Mouse (Mus musculus): Measurements from ENCODE around the gene 4933407L21Rik. TPM values are rescaled to one million over a fixed set of nuclear protein-coding genes. Genes with fewer than 3 reads are reported as not detected.

The 4933407L21Rik gene
- polyA plus RNA-seq, 1 experiment from 2014 or later: not detected

GRCm38 (mm10) chr1:85919621-85920020 lies 8.7 kb upstream of the 4933407L21Rik start:
- no peak overlapping the region for H3K9ac ChIP-seq (replicated peaks)
- no peak overlapping the region for H3K4me2 ChIP-seq
- no peaks in the 10 kb centered on the region for H3K27me3 ChIP-seq
- H3K27ac ChIP-seq: no peak overlapping the region
- no peaks in the 10 kb centered on the region for H3K36me3 ChIP-seq
- peaks cover 6% of the 10 kb centered on the region; the same call in 1 of the 2 replicates for H3K4me1 ChIP-seq (replicated peaks)
- ATAC-seq (ENCODE audit: insufficient number of reproducible peaks, insufficient read depth, low FRiP score, low TSS enrichment, low read depth): no peak
- WGBS: 80% methylated on average over 7 of the region's 7 CpGs
- H3K4me3 ChIP-seq (replicated peaks): no peak overlapping the region
- no peaks in the 10 kb centered on the region for H3K9me3 ChIP-seq

- Histone ChIP-seq H3K9ac (replicated peaks) (no peak overlapping the region), H3K4me3 (replicated peaks) (no peak overlapping the region), H3K36me3 (no peaks in the 10 kb centered on the region), H3K27me3 (no peaks in the 10 kb centered on the region), H3K4me2 (no peak overlapping the region), H3K9me3 (no peaks in the 10 kb centered on the region), H3K4me1 (replicated peaks) (peaks cover 6% of the 10 kb centered on the region; the same call in 1 of the 2 replicates), H3K27ac (no peak overlapping the region)
- WGBS: 83% methylated on average over 7 of the region's 7 CpGs
- no peak for ATAC-seq (ENCODE audit: insufficient number of reproducible peaks, insufficient read depth, low FRiP score, low TSS enrichment, low read depth)
Measured at GRCm38 (mm10) chr1:85921725-85922124, 6.6 kb upstream of the 4933407L21Rik start.

- Histone ChIP-seq H3K4me3 (replicated peaks) (no peak overlapping the region), H3K9me3 (no peaks in the 10 kb centered on the region), H3K4me1 (replicated peaks) (0 out of 2 replicates have a peak, but pooled peaks cover under 1% of the 10 kb centered on the region), H3K27ac (no peak overlapping the region), H3K4me2 (no peak overlapping the region), H3K36me3 (no peaks in the 10 kb centered on the region), H3K9ac (replicated peaks) (no peak overlapping the region), H3K27me3 (no peaks in the 10 kb centered on the region)
- 80% methylated on average over 7 of the region's 7 CpGs for WGBS
- ATAC-seq (ENCODE audit: insufficient number of reproducible peaks, insufficient read depth, low FRiP score, low TSS enrichment, low read depth): no peak
Measured at GRCm38 (mm10) chr1:85922127-85922864, 6.0 kb upstream of the 4933407L21Rik start.

- WGBS: 76% methylated on average over 5 of the region's 5 CpGs
Measured at GRCm38 (mm10) chr1:85922865-85923211, 5.4 kb upstream of the 4933407L21Rik start.

GRCm38 (mm10) chr1:85925183-85925582 lies 3.1 kb upstream of the 4933407L21Rik start:
- peaks cover 11% of the 10 kb centered on the region; the same call in 1 of the 2 replicates for H3K4me1 ChIP-seq (replicated peaks)
- H3K27ac ChIP-seq: no peak overlapping the region
- H3K36me3 ChIP-seq: no peaks in the 10 kb centered on the region
- no peak for ATAC-seq (ENCODE audit: insufficient number of reproducible peaks, insufficient read depth, low FRiP score, low TSS enrichment, low read depth)
- H3K4me3 ChIP-seq (replicated peaks): no peak overlapping the region
- H3K9ac ChIP-seq (replicated peaks): no peak overlapping the region
- WGBS: 84% methylated on average over 5 of the region's 5 CpGs
- H3K4me2 ChIP-seq: no peak overlapping the region
- H3K9me3 ChIP-seq: no peaks in the 10 kb centered on the region
- H3K27me3 ChIP-seq: no peaks in the 10 kb centered on the region

More at GRCm38 (mm10) chr1:85922865-85923211, 5.4 kb upstream of the 4933407L21Rik start:
- Histone ChIP-seq H3K4me3 (replicated peaks) (no peak overlapping the region), H3K27ac (no peak overlapping the region), H3K9ac (replicated peaks) (no peak overlapping the region), H3K36me3 (no peaks in the 10 kb centered on the region), H3K4me2 (no peak overlapping the region), H3K9me3 (no peaks in the 10 kb centered on the region), H3K27me3 (no peaks in the 10 kb centered on the region), H3K4me1 (replicated peaks) (0 out of 2 replicates have a peak, but pooled peaks cover 3% of the 10 kb centered on the region)
- ATAC-seq (ENCODE audit: insufficient number of reproducible peaks, insufficient read depth, low FRiP score, low TSS enrichment, low read depth): no peak

GRCm38 (mm10) chr1:85928688-85929065 lies 394 bp downstream of the 4933407L21Rik start:
- WGBS: 77% methylated on average over 4 of the region's 4 CpGs
- no peak for ATAC-seq (ENCODE audit: insufficient number of reproducible peaks, insufficient read depth, low FRiP score, low TSS enrichment, low read depth)
- no peaks in the 10 kb centered on the region for H3K36me3 ChIP-seq
- no peak overlapping the region for H3K9ac ChIP-seq (replicated peaks)
- H3K4me2 ChIP-seq: no peak overlapping the region
- no peaks in the 10 kb centered on the region for H3K9me3 ChIP-seq
- no peaks in the 10 kb centered on the region for H3K27me3 ChIP-seq
- no peak overlapping the region for H3K27ac ChIP-seq
- peaks cover 17% of the 10 kb centered on the region for H3K4me1 ChIP-seq (replicated peaks)
- H3K4me3 ChIP-seq (replicated peaks): no peak overlapping the region

- Histone ChIP-seq H3K4me2 (no peak overlapping the region), H3K36me3 (no peaks in the 10 kb centered on the region), H3K9ac (replicated peaks) (no peak overlapping the region), H3K27ac (no peak overlapping the region), H3K4me3 (replicated peaks) (no peak overlapping the region), H3K27me3 (no peaks in the 10 kb centered on the region), H3K4me1 (replicated peaks) (peaks cover 24% of the 10 kb centered on the region), H3K9me3 (no peaks in the 10 kb centered on the region)
- ATAC-seq (ENCODE audit: insufficient number of reproducible peaks, insufficient read depth, low FRiP score, low TSS enrichment, low read depth): no peak
- WGBS: 73% methylated on average over 6 of the region's 6 CpGs
Measured at GRCm38 (mm10) chr1:85929406-85929805, 1.1 kb downstream of the 4933407L21Rik start.

GRCm38 (mm10) chr1:85931170-85931569 lies 2.9 kb downstream of the 4933407L21Rik start:
- Histone ChIP-seq H3K27me3 (no peaks in the 10 kb centered on the region), H3K27ac (no peak overlapping the region), H3K9ac (replicated peaks) (no peak overlapping the region), H3K4me3 (replicated peaks) (no peak overlapping the region), H3K36me3 (no peaks in the 10 kb centered on the region), H3K4me2 (no peak overlapping the region), H3K9me3 (no peaks in the 10 kb centered on the region), H3K4me1 (replicated peaks) (peaks cover 28% of the 10 kb centered on the region)
- no peak for ATAC-seq (ENCODE audit: insufficient number of reproducible peaks, insufficient read depth, low FRiP score, low TSS enrichment, low read depth)
- WGBS: 89% methylated on average over 5 of the region's 5 CpGs

GRCm38 (mm10) chr1:85933226-85933625 lies 4.9 kb downstream of the 4933407L21Rik start:
- no peaks in the 10 kb centered on the region for H3K27me3 ChIP-seq
- H3K4me3 ChIP-seq (replicated peaks): no peak overlapping the region
- no peaks in the 10 kb centered on the region for H3K36me3 ChIP-seq
- H3K27ac ChIP-seq: 0 out of 2 replicates have a peak overlapping the region, but pooled peaks have one; percentile 37
- H3K4me1 ChIP-seq (replicated peaks): peaks cover 22% of the 10 kb centered on the region
- no peak for ATAC-seq (ENCODE audit: insufficient number of reproducible peaks, insufficient read depth, low FRiP score, low TSS enrichment, low read depth)
- H3K4me2 ChIP-seq: peak overlapping the region; percentile 48
- 28% methylated on average over 7 of the region's 7 CpGs for WGBS
- H3K9ac ChIP-seq (replicated peaks): no peak overlapping the region
- no peaks in the 10 kb centered on the region for H3K9me3 ChIP-seq

GRCm38 (mm10) chr1:85933631-85934465 lies 5.6 kb downstream of the 4933407L21Rik start:
- ATAC-seq (ENCODE audit: insufficient number of reproducible peaks, insufficient read depth, low FRiP score, low TSS enrichment, low read depth): no peak
- no peak overlapping the region for H3K9ac ChIP-seq (replicated peaks)
- H3K4me1 ChIP-seq (replicated peaks): peaks cover 18% of the 10 kb centered on the region
- no peaks in the 10 kb centered on the region for H3K27me3 ChIP-seq
- H3K27ac ChIP-seq: peak overlapping the region; percentile 37; the same call in 1 of the 2 replicates
- H3K4me3 ChIP-seq (replicated peaks): no peak overlapping the region
- H3K4me2 ChIP-seq: peak overlapping the region; percentile 48
- H3K9me3 ChIP-seq: no peaks in the 10 kb centered on the region
- WGBS: 8% methylated on average over 11 of the region's 11 CpGs
- no peaks in the 10 kb centered on the region for H3K36me3 ChIP-seq

GRCm38 (mm10) chr1:85934560-85934959 lies 6.3 kb downstream of the 4933407L21Rik start:
- WGBS: 5% methylated on average over 7 of the region's 7 CpGs

More at GRCm38 (mm10) chr1:85934560-85934959, 6.3 kb downstream of the 4933407L21Rik start:
- no peaks in the 10 kb centered on the region for H3K9me3 ChIP-seq
- peaks cover 18% of the 10 kb centered on the region for H3K4me1 ChIP-seq (replicated peaks)
- no peak overlapping the region for H3K4me3 ChIP-seq (replicated peaks)
- no peak overlapping the region for H3K4me2 ChIP-seq
- no peaks in the 10 kb centered on the region for H3K27me3 ChIP-seq
- no peak overlapping the region for H3K27ac ChIP-seq
- no peaks in the 10 kb centered on the region for H3K36me3 ChIP-seq
- no peak overlapping the region for H3K9ac ChIP-seq (replicated peaks)
- no peak for ATAC-seq (ENCODE audit: insufficient number of reproducible peaks, insufficient read depth, low FRiP score, low TSS enrichment, low read depth)

Measured in limb, embryonic 12.5 days (tissue).